Mouse (Mus musculus) ES-E14 (cell line): Measurements from ENCODE around the gene Gje1. TPM values are rescaled to one million over a fixed set of nuclear protein-coding genes. Genes with fewer than 3 reads are reported as not detected.
A peak's percentile ranks its signal among the peaks of the same experiment; 100 is the strongest.

Source experiments
- DNase-seq: peaks from one replicate; pipeline ENCODE4 v3.0.0-alpha.2; 2013; ENCODE audit warnings: low read depth, low spot score
- H3K27ac ChIP-seq: 2 replicates; pipeline ENCODE4 v1.5.1; 2012; ENCODE audit warnings: low read depth, mild to moderate bottlenecking, low read length, moderate library complexity, mixed read lengths; ENCODE audit not compliant: poor library complexity, insufficient read depth, severe bottlenecking
- H3K36me3 ChIP-seq: 2 replicates; pipeline ENCODE4 v1.6.1; 2012; ENCODE audit warnings: mild to moderate bottlenecking, low read length, moderate library complexity, mixed read lengths; ENCODE audit not compliant: control insufficient read depth, poor library complexity, insufficient read depth, severe bottlenecking
- H3K4me1 ChIP-seq, 2 experiments: fragments of 150-350 bp in 1 of 2; sonication (generic) in 1 of 2; 2 replicates each; pipeline ENCODE4 v1.6.1; 2012; ENCODE audit warnings: low read length in 2 of 2, mild to moderate bottlenecking in 1 of 2, mixed read lengths in 1 of 2; ENCODE audit not compliant: control insufficient read depth in 2 of 2, insufficient read depth in 2 of 2, poor library complexity in 1 of 2
- H3K4me3 ChIP-seq, 2 experiments: fragments of 150-350 bp in 1 of 2; sonication (generic) in 1 of 2; 2 replicates each; pipeline ENCODE4 v1.5.1; 2012; ENCODE audit warnings: low read length in 2 of 2, low read depth in 1 of 2, mild to moderate bottlenecking in 1 of 2, mixed read lengths in 1 of 2; ENCODE audit not compliant: insufficient read depth in 1 of 2, poor library complexity in 1 of 2, severe bottlenecking in 1 of 2
- H3K9ac ChIP-seq: 2 replicates; pipeline ENCODE4 v1.6.1; 2012; ENCODE audit warnings: low read depth, mild to moderate bottlenecking, low read length, mixed read lengths; ENCODE audit not compliant: poor library complexity, insufficient read depth, severe bottlenecking
- H3K9me3 ChIP-seq: fragments of 150-350 bp; sonication (generic); 2 replicates; pipeline ENCODE4 v1.6.1; 2012; ENCODE audit warnings: low read depth, mild to moderate bottlenecking, low read length; ENCODE audit not compliant: control insufficient read depth, insufficient read depth
- CHD2 ChIP-seq: IDR thresholded peaks from 2 replicates; pipeline ENCODE4 v1.6.1; 2014; ENCODE audit warnings: mild to moderate bottlenecking, low read depth, low read length, inconsistent platforms
- HCFC1 ChIP-seq: IDR thresholded peaks from 2 replicates; pipeline ENCODE4 v1.6.1; 2012; ENCODE audit warnings: low read length, inconsistent platforms, borderline replicate concordance; ENCODE audit not compliant: insufficient read depth
- MAFK ChIP-seq: IDR thresholded peaks from 2 replicates; pipeline ENCODE4 v1.6.1; 2014; ENCODE audit warnings: mild to moderate bottlenecking, low read depth, low read length, inconsistent platforms; ENCODE audit not compliant: insufficient read depth
- ZC3H11A ChIP-seq: IDR thresholded peaks from 2 replicates; pipeline ENCODE4 v1.6.1; 2012; ENCODE audit warnings: low read depth, mild to moderate bottlenecking, inconsistent platforms, low read length, borderline replicate concordance
- ZNF384 ChIP-seq: IDR thresholded peaks from 2 replicates; pipeline ENCODE4 v1.6.1; 2012; ENCODE audit warnings: low read depth, low read length, inconsistent platforms
- in situ Hi-C, 2 experiments: fragments of 600-800 bp; cut with MboI; formaldehyde crosslinking; loops; one replicate each; pipeline ENCODE4 v1.15.1; 2025; ENCODE audit warnings: low sequenced_read_pairs in 2 of 2, inconsistent platforms in 1 of 2; ENCODE audit not compliant: unreplicated experiment in 2 of 2
- total RNA-seq: library from RNA; depleted of rRNA; stranded (reverse); fragments of 300-350 nt; gene quantifications from 2 replicates; pipeline ENCODE4 v1.2.3, GENCODE M21; 2012; rRNA removed

The Gje1 gene
- not detected in 2 replicates for total RNA-seq

- in situ Hi-C loops, result no loop called here
- H3K9ac ChIP-seq, result no peak within 1 kb of the TSS
- no peaks in the 10 kb centered on the region for H3K4me1 ChIP-seq
- H3K4me3 ChIP-seq, result no peak within 1 kb of the TSS
- no peak within 1 kb of the TSS for H3K27ac ChIP-seq
- no peaks in the 10 kb centered on the region for H3K9me3 ChIP-seq
- H3K36me3 ChIP-seq, result no peaks in the 10 kb centered on the region
- DNase-seq, result no peak
- TF ChIP-seq HCFC1, result no peak
- TF ChIP-seq ZC3H11A, result no peak
- TF ChIP-seq MAFK, result no peak
- no peak for TF ChIP-seq ZNF384
- TF ChIP-seq CHD2, result no peak
Measured at GRCm38 (mm10) chr10:14718114-14718513, at the start of gene Gje1. Gene Gje1 (minus strand): TSS chr10:14718214.

GRCm38 (mm10) chr10:14760618-14761017, 42.6 kb upstream of the Gje1 start:
- TF ChIP-seq CHD2 (no peak), MAFK (no peak), ZC3H11A (no peak), ZNF384 (no peak), HCFC1 (no peak)
- no peak for DNase-seq

GRCm38 (mm10) chr10:14759665-14760558, 41.9 kb upstream of the Gje1 start:
- in situ Hi-C loops, result no loop called here
- peak overlapping the region; percentile 50 to 58 for H3K4me3 ChIP-seq
- no peaks in the 10 kb centered on the region for H3K36me3 ChIP-seq
- H3K4me1 ChIP-seq, result no peaks in the 10 kb centered on the region
- DNase-seq, result peak; percentile 26
- TF ChIP-seq HCFC1, result no peak
- no peak for TF ChIP-seq ZNF384
- no peak for TF ChIP-seq ZC3H11A
- no peak for TF ChIP-seq MAFK
- no peak for TF ChIP-seq CHD2
- H3K27ac ChIP-seq, result no peak overlapping the region
- no peaks in the 10 kb centered on the region for H3K9me3 ChIP-seq
- peak overlapping the region; percentile 44 for H3K9ac ChIP-seq

More at GRCm38 (mm10) chr10:14760618-14761017, 42.6 kb upstream of the Gje1 start:
- in situ Hi-C loops, result no loop called here
- Histone ChIP-seq H3K4me1 (no peaks in the 10 kb centered on the region), H3K27ac (no peak overlapping the region), H3K4me3 (peak overlapping the region; percentile 50 to 58; a peak in 2 of 4 replicates), H3K9ac (peak overlapping the region; percentile 44; the same call in 1 of the 2 replicates), H3K9me3 (no peaks in the 10 kb centered on the region), H3K36me3 (no peaks in the 10 kb centered on the region)

GRCm38 (mm10) chr10:14734285-14734684, 16.3 kb upstream of the Gje1 start:
- peak; percentile 21 for DNase-seq
- H3K27ac ChIP-seq, result no peak overlapping the region
- H3K4me3 ChIP-seq, result no peak overlapping the region
- no peaks in the 10 kb centered on the region for H3K36me3 ChIP-seq
- no peaks in the 10 kb centered on the region for H3K9me3 ChIP-seq
- H3K4me1 ChIP-seq, result no peaks in the 10 kb centered on the region
- H3K9ac ChIP-seq, result no peak overlapping the region
- in situ Hi-C loops, result no loop called here
- TF ChIP-seq ZC3H11A (peak; percentile 38; the same call in 1 of the 2 replicates), MAFK (no peak)
